Mouse (Mus musculus): ENCODE results near the gene Sh3bp4. TPM values are rescaled to one million over a fixed set of nuclear protein-coding genes. Genes with fewer than 3 reads are reported as not detected.

Sh3bp4 gene
- polyA plus RNA-seq, 1 experiment = 3.2 TPM

DNA sequence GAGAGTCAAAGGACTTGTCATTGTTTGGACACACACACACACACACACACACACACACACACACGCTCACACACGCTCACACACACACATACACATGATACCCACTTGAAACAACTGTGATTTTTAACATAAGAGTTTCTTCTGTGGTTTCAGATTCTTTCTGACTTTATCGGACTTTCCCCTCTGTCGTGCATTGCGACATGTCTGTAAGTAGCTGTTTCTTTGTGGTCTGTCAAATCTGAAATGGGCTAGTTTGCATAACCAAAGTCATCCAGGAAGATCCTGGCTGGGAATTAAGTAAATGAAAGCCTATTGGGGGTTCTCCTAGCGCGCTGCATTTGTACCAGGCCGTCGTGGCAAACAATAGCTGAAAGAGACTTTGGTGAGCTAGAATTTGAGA is 8.5 kb downstream of the Sh3bp4 start:
- H3K4me1 ChIP-seq (ENCODE audit: control insufficient read depth, insufficient read depth, low read length) = peaks cover 11% of the 10 kb centered on the region
- H3K27ac ChIP-seq (ENCODE audit: insufficient read depth, low read depth, low read length) = no peak overlapping the region
- no peak for TF ChIP-seq POLR2A (IDR thresholded peaks at IDR 0.05; ENCODE audit: borderline replicate concordance, low read depth, low read length)
- no peak for TF ChIP-seq CTCF (IDR thresholded peaks at IDR 0.05; ENCODE audit: low read depth, low read length)
- peak overlapping the region; percentile 19 for H3K4me3 ChIP-seq (ENCODE audit: insufficient read depth, low read length)

DNA sequence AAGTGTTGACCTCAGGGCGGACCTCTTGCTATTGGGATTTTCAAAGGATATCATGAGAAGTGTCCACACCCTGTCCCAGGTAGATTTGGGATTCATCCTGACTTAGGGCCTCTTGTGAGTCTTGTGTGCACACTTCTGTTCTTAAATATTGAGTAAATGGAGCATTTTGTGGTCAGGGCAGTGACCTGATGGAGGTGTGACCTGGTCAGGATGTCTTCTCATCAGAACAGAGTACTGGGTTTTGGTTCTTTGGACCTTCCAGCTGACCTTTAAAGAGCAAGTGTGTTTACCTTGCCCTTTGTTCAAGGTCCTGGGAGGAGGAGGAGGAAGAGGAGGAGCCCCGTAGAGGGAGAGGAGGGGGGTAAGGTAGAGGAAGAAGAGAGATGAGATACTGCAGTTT is 9.0 kb downstream of the Sh3bp4 start:
- Histone ChIP-seq H3K4me3 (ENCODE audit: insufficient read depth, low read length) (no peak overlapping the region), H3K27ac (ENCODE audit: insufficient read depth, low read depth, low read length) (no peak overlapping the region), H3K4me1 (ENCODE audit: control insufficient read depth, insufficient read depth, low read length) (peaks cover 11% of the 10 kb centered on the region)
- TF ChIP-seq CTCF (IDR thresholded peaks at IDR 0.05; ENCODE audit: low read depth, low read length) = no peak
- TF ChIP-seq POLR2A (IDR thresholded peaks at IDR 0.05; ENCODE audit: borderline replicate concordance, low read depth, low read length) = no peak

DNA sequence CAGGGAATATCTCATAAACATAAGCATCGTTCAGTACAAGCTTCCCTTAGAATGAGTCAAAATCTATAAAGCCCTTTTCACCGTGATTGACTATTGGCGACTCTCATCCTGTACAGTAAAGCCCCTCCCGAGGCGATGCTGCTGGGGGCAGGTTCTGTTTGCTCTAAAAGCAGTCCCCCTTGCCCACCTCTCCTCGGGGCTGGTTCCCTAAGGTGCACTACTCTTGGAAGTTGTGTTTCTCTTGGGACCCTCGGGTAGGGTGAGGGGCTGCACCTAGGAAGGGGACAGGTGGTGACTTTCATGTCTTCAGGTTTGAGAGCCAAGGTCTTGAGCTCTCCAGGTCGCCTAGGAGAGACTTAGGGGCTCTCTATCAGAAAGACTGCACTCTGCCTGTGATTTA is 10.2 kb downstream of the Sh3bp4 start:
- TF ChIP-seq CTCF (IDR thresholded peaks at IDR 0.05; ENCODE audit: low read depth, low read length) = no peak
- TF ChIP-seq POLR2A (IDR thresholded peaks at IDR 0.05; ENCODE audit: borderline replicate concordance, low read depth, low read length) = no peak
- H3K27ac ChIP-seq (ENCODE audit: insufficient read depth, low read depth, low read length) = no peak overlapping the region
- H3K4me3 ChIP-seq (ENCODE audit: insufficient read depth, low read length) = no peak overlapping the region
- peaks cover 11% of the 10 kb centered on the region for H3K4me1 ChIP-seq (ENCODE audit: control insufficient read depth, insufficient read depth, low read length)

DNA sequence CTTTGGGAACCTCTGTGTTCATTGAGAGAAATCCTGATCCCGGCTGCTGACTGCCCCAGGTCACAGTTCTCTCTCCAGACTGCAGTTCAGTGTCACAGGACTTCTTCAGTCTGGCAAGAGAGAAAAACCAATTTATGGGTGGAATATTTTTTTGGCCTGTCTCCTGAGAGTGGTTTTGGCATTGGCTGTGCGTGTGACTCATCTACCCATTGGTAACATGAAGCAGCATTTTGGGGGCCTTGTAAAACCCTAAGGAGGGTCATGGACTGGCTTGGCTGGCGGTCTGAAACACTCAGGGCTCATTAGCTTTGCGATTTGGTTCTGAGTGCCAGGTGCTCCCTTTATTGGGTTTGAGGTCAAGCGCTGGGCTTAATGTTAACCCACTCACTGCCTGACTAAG is 10.6 kb downstream of the Sh3bp4 start:
- Histone ChIP-seq H3K4me3 (ENCODE audit: insufficient read depth, low read length) (no peak overlapping the region), H3K4me1 (ENCODE audit: control insufficient read depth, insufficient read depth, low read length) (peaks cover 11% of the 10 kb centered on the region), H3K27ac (ENCODE audit: insufficient read depth, low read depth, low read length) (no peak overlapping the region)
- TF ChIP-seq POLR2A (IDR thresholded peaks at IDR 0.05; ENCODE audit: borderline replicate concordance, low read depth, low read length) (no peak), CTCF (IDR thresholded peaks at IDR 0.05; ENCODE audit: low read depth, low read length) (no peak)

DNA sequence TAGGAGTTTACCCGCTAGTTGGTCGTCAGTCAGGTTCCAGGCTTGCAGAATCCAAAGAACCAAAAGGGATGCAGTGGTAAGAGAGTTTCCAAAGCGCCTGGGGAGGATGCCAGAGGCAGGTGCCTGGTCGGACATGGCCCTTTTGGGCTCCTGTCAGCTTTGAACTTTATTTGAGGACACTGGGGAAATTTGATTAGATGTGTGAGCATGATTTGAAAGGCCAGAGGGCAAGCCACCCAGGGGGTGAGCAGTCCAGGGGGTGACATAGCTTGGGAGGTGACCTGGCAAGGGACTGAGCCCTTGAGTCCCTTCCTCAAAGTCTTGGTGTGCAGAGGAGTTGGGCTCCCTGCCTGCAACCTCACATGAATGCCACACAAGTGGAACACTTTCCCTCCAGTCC is 11.2 kb downstream of the Sh3bp4 start:
- Histone ChIP-seq H3K4me3 (ENCODE audit: insufficient read depth, low read length) (no peak overlapping the region), H3K27ac (ENCODE audit: insufficient read depth, low read depth, low read length) (no peak overlapping the region), H3K4me1 (ENCODE audit: control insufficient read depth, insufficient read depth, low read length) (peaks cover 11% of the 10 kb centered on the region)
- TF ChIP-seq CTCF (IDR thresholded peaks at IDR 0.05; ENCODE audit: low read depth, low read length) (no peak), POLR2A (IDR thresholded peaks at IDR 0.05; ENCODE audit: borderline replicate concordance, low read depth, low read length) (no peak)

DNA sequence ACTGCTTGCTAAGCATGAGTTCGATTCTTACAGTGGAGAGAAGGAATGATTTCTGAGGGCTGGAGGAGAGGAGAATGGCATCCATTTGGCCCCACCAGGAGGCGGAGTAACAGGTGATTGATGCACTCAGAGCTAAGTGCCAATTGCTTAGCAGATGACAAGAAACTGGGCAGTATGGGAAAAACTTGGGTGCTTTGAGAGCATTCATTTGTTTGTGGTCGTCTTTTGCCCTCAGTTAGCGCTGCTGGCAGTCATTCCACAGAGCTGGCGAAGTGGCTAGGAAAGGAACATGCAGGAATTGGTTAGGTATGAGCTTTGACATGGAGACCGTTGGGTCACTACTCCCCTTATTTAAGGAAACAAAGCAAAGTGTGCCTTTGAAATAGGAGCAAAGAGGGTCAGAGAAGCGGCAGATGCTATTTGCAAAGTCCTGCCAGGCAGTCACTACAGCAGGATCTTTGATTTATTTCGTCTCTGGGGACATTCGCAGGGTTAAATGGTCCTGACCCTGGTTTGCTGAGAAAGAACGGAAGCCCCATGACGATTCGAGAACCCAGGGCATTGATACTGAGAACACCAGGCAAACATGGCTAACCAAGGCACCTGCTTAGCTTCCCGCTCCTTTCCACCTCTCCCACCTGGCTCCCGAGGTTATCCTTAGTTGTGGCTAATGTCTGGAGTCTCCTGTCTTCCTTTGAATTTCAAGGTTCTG is 12.1 kb downstream of the Sh3bp4 start:
- H3K4me3 ChIP-seq (ENCODE audit: insufficient read depth, low read length) = no peak overlapping the region
- H3K27ac ChIP-seq (ENCODE audit: insufficient read depth, low read depth, low read length) = no peak overlapping the region
- TF ChIP-seq CTCF (IDR thresholded peaks at IDR 0.05; ENCODE audit: low read depth, low read length) (no peak), POLR2A (IDR thresholded peaks at IDR 0.05; ENCODE audit: borderline replicate concordance, low read depth, low read length) (no peak)
- peaks cover 11% of the 10 kb centered on the region for H3K4me1 ChIP-seq (ENCODE audit: control insufficient read depth, insufficient read depth, low read length)

DNA sequence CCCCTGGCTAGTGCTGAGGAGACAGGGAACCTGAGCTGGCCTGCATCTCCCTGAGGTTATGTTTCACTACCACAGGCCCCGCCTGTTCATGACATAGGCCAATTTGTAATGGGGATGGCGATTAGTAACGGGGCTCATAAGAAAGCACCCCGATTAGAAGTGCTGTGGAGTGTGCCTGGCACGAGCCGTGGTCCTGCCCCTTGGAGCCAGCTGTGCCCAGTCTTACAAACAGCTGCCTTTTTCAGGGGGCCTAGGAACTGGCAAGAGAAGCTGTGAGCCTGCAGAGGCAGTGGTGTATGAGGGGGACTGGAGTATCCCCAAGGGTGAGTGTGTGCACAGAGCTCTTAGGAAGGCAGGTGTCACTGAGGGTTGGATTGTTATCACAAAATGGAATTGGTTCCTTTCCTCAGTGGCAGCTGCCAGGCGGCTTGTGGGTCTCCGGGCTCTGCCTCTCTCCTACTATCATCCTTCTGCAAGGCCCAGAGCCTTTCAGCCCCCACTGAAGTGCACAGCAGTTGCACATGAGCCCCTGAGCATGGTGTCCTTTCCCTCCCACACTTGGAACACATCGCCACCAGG is 16.4 kb downstream of the Sh3bp4 start:
- H3K4me3 ChIP-seq (ENCODE audit: insufficient read depth, low read length) = no peak overlapping the region

DNA sequence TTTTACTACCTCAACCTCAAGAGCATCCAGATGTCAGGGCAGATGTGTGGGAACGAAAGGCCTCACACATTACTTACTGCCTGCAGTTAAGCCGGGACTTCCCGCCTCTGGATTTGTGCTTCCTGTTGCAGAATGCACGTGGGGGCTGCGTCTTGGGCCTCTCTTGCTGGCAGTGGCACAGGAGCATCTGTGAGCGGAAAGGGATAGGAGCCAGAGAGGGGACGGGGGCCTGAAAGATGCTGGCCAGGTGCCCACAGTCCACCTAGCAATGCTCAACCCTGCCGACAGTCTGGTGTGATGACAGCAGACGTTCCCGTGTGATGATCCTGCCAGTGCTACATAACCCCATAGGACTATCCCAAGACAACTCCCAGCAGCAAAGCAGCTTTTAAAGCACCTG is 17.9 kb downstream of the Sh3bp4 start:
- H3K4me1 ChIP-seq (ENCODE audit: control insufficient read depth, insufficient read depth, low read length) = no peaks in the 10 kb centered on the region
- no peak overlapping the region for H3K4me3 ChIP-seq (ENCODE audit: insufficient read depth, low read length)
- TF ChIP-seq CTCF (IDR thresholded peaks at IDR 0.05; ENCODE audit: low read depth, low read length) (no peak), POLR2A (IDR thresholded peaks at IDR 0.05; ENCODE audit: borderline replicate concordance, low read depth, low read length) (no peak)
- H3K27ac ChIP-seq (ENCODE audit: insufficient read depth, low read depth, low read length) = no peak overlapping the region

More for the DNA sequence above, 16.4 kb downstream of the Sh3bp4 start:
- H3K4me1 ChIP-seq (ENCODE audit: control insufficient read depth, insufficient read depth, low read length) = no peaks in the 10 kb centered on the region
- no peak overlapping the region for H3K27ac ChIP-seq (ENCODE audit: insufficient read depth, low read depth, low read length)
- no peak for TF ChIP-seq CTCF (IDR thresholded peaks at IDR 0.05; ENCODE audit: low read depth, low read length)
- no peak for TF ChIP-seq POLR2A (IDR thresholded peaks at IDR 0.05; ENCODE audit: borderline replicate concordance, low read depth, low read length)

DNA sequence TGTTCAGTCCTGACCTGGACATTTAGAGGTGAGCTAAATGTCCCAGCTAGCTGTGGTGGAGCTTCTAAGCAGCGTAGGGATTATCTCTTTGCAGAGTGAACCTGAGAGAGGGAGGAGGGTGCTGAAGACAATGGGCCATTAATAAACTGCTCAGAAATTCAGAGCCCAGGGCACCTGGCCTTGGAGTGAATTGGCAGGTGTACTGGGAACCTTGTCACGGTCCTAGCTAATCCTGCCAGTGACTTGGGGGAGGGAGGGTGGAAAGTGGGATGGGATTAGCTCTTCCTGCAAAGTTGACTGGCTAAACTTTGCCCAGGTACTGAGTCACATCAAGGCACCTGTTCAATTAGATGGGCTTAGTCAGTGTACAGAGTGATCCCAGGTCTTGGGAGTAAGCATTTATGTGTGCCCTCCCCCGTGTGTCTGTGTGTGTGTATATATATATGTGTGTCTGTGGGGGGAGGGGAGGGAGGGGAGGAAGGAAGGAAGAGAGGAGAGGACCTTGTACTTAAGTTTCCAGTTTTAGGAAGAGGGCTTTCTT is 18.6 kb downstream of the Sh3bp4 start:
- no peak overlapping the region for H3K27ac ChIP-seq (ENCODE audit: insufficient read depth, low read depth, low read length)
- no peak overlapping the region for H3K4me3 ChIP-seq (ENCODE audit: insufficient read depth, low read length)
- TF ChIP-seq CTCF (IDR thresholded peaks at IDR 0.05; ENCODE audit: low read depth, low read length) = no peak
- TF ChIP-seq POLR2A (IDR thresholded peaks at IDR 0.05; ENCODE audit: borderline replicate concordance, low read depth, low read length) = no peak
- H3K4me1 ChIP-seq (ENCODE audit: control insufficient read depth, insufficient read depth, low read length) = no peaks in the 10 kb centered on the region

All from bone marrow macrophage, adult 2 months (primary cell).